Mouse (Mus musculus) midbrain, embryonic 14.5 days (tissue): ENCODE data around the gene Adck2. TPM values are rescaled to one million over a fixed set of nuclear protein-coding genes. Genes with fewer than 3 reads are reported as not detected.

ENCODE experiments used
- ATAC-seq: fragments of 200-750 bp; cut with Nextera tagmentation; 2 replicates; pipeline ENCODE4 v1.8.0; 2017; ENCODE audit warnings: moderate number of reproducible peaks, moderate library complexity; ENCODE audit not compliant: low FRiP score, low TSS enrichment
- DNase-seq: peaks from one replicate; pipeline ENCODE4 v3.0.0-alpha.2; 2015
- H3K27ac ChIP-seq: fragments of 300-500 bp; sonication (generic); replicated peaks from 2 replicates; pipeline ENCODE4 v1.5.1; 2014; ENCODE audit warnings: mild to moderate bottlenecking, low read depth, low read length, moderate library complexity
- H3K27me3 ChIP-seq: fragments of 300-500 bp; sonication (generic); 2 replicates; pipeline ENCODE4 v1.6.1; 2014; ENCODE audit warnings: low read length, control low read depth, mixed read lengths; ENCODE audit not compliant: control insufficient read depth, insufficient read depth
- H3K36me3 ChIP-seq: fragments of 300-500 bp; sonication (generic); 2 replicates; pipeline ENCODE4 v1.6.1; 2014; ENCODE audit warnings: low read length, control low read depth; ENCODE audit not compliant: control insufficient read depth, insufficient read depth
- H3K4me1 ChIP-seq: fragments of 300-500 bp; sonication (generic); 2 replicates; pipeline ENCODE4 v1.6.1; 2014; ENCODE audit warnings: mild to moderate bottlenecking, antibody characterized with exemption, low read length, control low read depth; ENCODE audit not compliant: control insufficient read depth, insufficient read depth
- H3K4me2 ChIP-seq: fragments of 300-500 bp; sonication (generic); 2 replicates; pipeline ENCODE4 v1.6.1; 2014; ENCODE audit warnings: mild to moderate bottlenecking, low read length, moderate library complexity
- H3K4me3 ChIP-seq: fragments of 300-500 bp; sonication (generic); replicated peaks from 2 replicates; pipeline ENCODE4 v1.5.1; 2014; ENCODE audit warnings: low read depth, low read length
- H3K9ac ChIP-seq: fragments of 300-500 bp; sonication (generic); replicated peaks from 2 replicates; pipeline ENCODE4 v1.6.1; 2014; ENCODE audit warnings: mild to moderate bottlenecking, low read length, moderate library complexity
- H3K9me3 ChIP-seq: fragments of 300-500 bp; sonication (generic); 2 replicates; pipeline ENCODE4 v1.6.1; 2016; ENCODE audit warnings: low read length, control low read depth, mixed read lengths; ENCODE audit not compliant: control insufficient read depth
- WGBS: fragments of 180-500 bp; shearing (Covaris S2); extraction: QIAGEN DNeasy Blood & Tissue Kit; methylation state at CpG from one replicate; pipeline ENCODE4 v1.1.7; 2014; 5-methylcytosine and 5-hydroxymethylcytosine counted together
- polyA plus RNA-seq: library from polyadenylated mRNA; unstranded; fragments of >200 nt; fragmentation: Nextera tagmentation; extraction: Ambion mirVana; gene quantifications from 2 replicates; pipeline ENCODE4 v1.2.1, GENCODE M21; 2014

Gene Adck2
- polyA plus RNA-seq, 1 experiment from 2014 or later, result 48.7 TPM

GRCm38 (mm10) chr6:39554888-39555647 lies 18.6 kb upstream of the Adck2 start:
- Histone ChIP-seq H3K36me3 (0 out of 2 replicates have a peak, but pooled peaks cover 4% of the 10 kb centered on the region), H3K9me3 (no peaks in the 10 kb centered on the region), H3K4me3 (peak overlapping the region; percentile 80), H3K4me1 (peaks cover 46% of the 10 kb centered on the region), H3K27me3 (no peaks in the 10 kb centered on the region), H3K4me2 (peak overlapping the region; percentile 75), H3K27ac (no peak overlapping the region), H3K9ac (no peak overlapping the region; the same call in 1 of the 2 replicates)
- DNase-seq (no peak), ATAC-seq (no peak)
- 41% methylated on average over 12 of the region's 12 CpGs for WGBS

- Histone ChIP-seq H3K4me3 (peak overlapping the region; percentile 80), H3K27me3 (no peaks in the 10 kb centered on the region), H3K27ac (no peak overlapping the region), H3K9ac (no peak overlapping the region; the same call in 1 of the 2 replicates), H3K4me1 (peaks cover 47% of the 10 kb centered on the region), H3K36me3 (0 out of 2 replicates have a peak, but pooled peaks cover 4% of the 10 kb centered on the region), H3K4me2 (peak overlapping the region; percentile 75), H3K9me3 (no peaks in the 10 kb centered on the region)
- WGBS, result 57% methylated on average over 2 of the region's 2 CpGs
- ATAC-seq (no peak), DNase-seq (no peak)
Observed at GRCm38 (mm10) chr6:39555648-39555945, 18.1 kb upstream of the Adck2 start.

GRCm38 (mm10) chr6:39556900-39557659 lies 16.6 kb upstream of the Adck2 start:
- Histone ChIP-seq H3K27me3 (no peaks in the 10 kb centered on the region), H3K4me1 (peaks cover 48% of the 10 kb centered on the region), H3K4me2 (peak overlapping the region; percentile 75), H3K9ac (peak overlapping the region; percentile 92), H3K27ac (peak overlapping the region; percentile 94), H3K9me3 (no peaks in the 10 kb centered on the region), H3K36me3 (0 out of 2 replicates have a peak, but pooled peaks cover 4% of the 10 kb centered on the region), H3K4me3 (peak overlapping the region; percentile 80)
- ATAC-seq (peak; percentile 67), DNase-seq (peak; percentile 73)
- under 1% methylated on average over 51 of the region's 54 CpGs for WGBS

- peak within 1 kb of the TSS; percentile 94 for H3K27ac ChIP-seq
- H3K4me2 ChIP-seq, result peak within 1 kb of the TSS; percentile 75
- peak within 1 kb of the TSS; percentile 92 for H3K9ac ChIP-seq
- DNase-seq (peak; percentile 97), ATAC-seq (peak; percentile 95)
- H3K27me3 ChIP-seq, result no peaks in the 10 kb centered on the region
- H3K9me3 ChIP-seq, result no peaks in the 10 kb centered on the region
- 0 out of 2 replicates have a peak, but pooled peaks cover 4% of the 10 kb centered on the region for H3K36me3 ChIP-seq
- H3K4me1 ChIP-seq, result peaks cover 51% of the 10 kb centered on the region
- H3K4me3 ChIP-seq, result peak within 1 kb of the TSS; percentile 80
- 2% methylated on average over 47 of the region's 50 CpGs for WGBS
Observed at GRCm38 (mm10) chr6:39557723-39558261, 15.9 kb upstream of the Adck2 start, which contains the start of gene Dennd2a. TSS of gene Dennd2a (minus strand) at chr6:39557867.

- no peaks in the 10 kb centered on the region for H3K27me3 ChIP-seq
- H3K4me2 ChIP-seq, result no peak overlapping the region
- peaks cover 48% of the 10 kb centered on the region for H3K4me1 ChIP-seq
- no peaks in the 10 kb centered on the region for H3K9me3 ChIP-seq
- H3K9ac ChIP-seq, result no peak overlapping the region
- ATAC-seq (no peak), DNase-seq (peak; percentile 41)
- H3K27ac ChIP-seq, result peak overlapping the region; percentile 22; the same call in 1 of the 2 replicates
- H3K4me3 ChIP-seq, result no peak overlapping the region
- H3K36me3 ChIP-seq, result no peaks in the 10 kb centered on the region
- WGBS, result 44% methylated on average over 6 of the region's 6 CpGs
Observed at GRCm38 (mm10) chr6:39559276-39559939, 14.3 kb upstream of the Adck2 start.

- peaks cover 22% of the 10 kb centered on the region for H3K4me1 ChIP-seq
- 20% methylated on average over 23 of the region's 23 CpGs for whole genome bisulfite sequencing
- H3K36me3 ChIP-seq, result no peaks in the 10 kb centered on the region
- H3K4me3 ChIP-seq, result no peak overlapping the region
- peak overlapping the region; percentile 29 for H3K4me2 ChIP-seq
- no peaks in the 10 kb centered on the region for H3K27me3 ChIP-seq
- peak; percentile 28; the same call in 1 of the 2 replicates for ATAC-seq
- H3K9ac ChIP-seq, result no peak overlapping the region
- DNase-seq, result peak; percentile 95
- no peaks in the 10 kb centered on the region for H3K9me3 ChIP-seq
- no peak overlapping the region for H3K27ac ChIP-seq
Observed at GRCm38 (mm10) chr6:39562166-39563015, 11.3 kb upstream of the Adck2 start.

- Histone ChIP-seq H3K27me3 (no peaks in the 10 kb centered on the region), H3K4me2 (no peak overlapping the region), H3K9me3 (no peaks in the 10 kb centered on the region), H3K36me3 (no peaks in the 10 kb centered on the region), H3K27ac (no peak overlapping the region), H3K4me1 (no peaks in the 10 kb centered on the region), H3K4me3 (no peak overlapping the region), H3K9ac (no peak overlapping the region)
- ATAC-seq (no peak), DNase-seq (peak; percentile 83)
- WGBS, result 12% methylated on average over 5 of the region's 5 CpGs
Observed at GRCm38 (mm10) chr6:39567528-39567927, 6.1 kb upstream of the Adck2 start.

GRCm38 (mm10) chr6:39570426-39570825 lies 3.2 kb upstream of the Adck2 start:
- 84% methylated on average over 3 of the region's 3 CpGs for WGBS
- Histone ChIP-seq H3K9me3 (no peaks in the 10 kb centered on the region), H3K27me3 (no peaks in the 10 kb centered on the region), H3K9ac (no peak overlapping the region), H3K4me2 (no peak overlapping the region), H3K4me1 (peaks cover 11% of the 10 kb centered on the region), H3K36me3 (no peaks in the 10 kb centered on the region), H3K27ac (no peak overlapping the region), H3K4me3 (no peak overlapping the region)
- DNase-seq (no peak), ATAC-seq (no peak)
